ENCODE assay signal across 22 mouse cellular contexts in the genomic region with DNA sequence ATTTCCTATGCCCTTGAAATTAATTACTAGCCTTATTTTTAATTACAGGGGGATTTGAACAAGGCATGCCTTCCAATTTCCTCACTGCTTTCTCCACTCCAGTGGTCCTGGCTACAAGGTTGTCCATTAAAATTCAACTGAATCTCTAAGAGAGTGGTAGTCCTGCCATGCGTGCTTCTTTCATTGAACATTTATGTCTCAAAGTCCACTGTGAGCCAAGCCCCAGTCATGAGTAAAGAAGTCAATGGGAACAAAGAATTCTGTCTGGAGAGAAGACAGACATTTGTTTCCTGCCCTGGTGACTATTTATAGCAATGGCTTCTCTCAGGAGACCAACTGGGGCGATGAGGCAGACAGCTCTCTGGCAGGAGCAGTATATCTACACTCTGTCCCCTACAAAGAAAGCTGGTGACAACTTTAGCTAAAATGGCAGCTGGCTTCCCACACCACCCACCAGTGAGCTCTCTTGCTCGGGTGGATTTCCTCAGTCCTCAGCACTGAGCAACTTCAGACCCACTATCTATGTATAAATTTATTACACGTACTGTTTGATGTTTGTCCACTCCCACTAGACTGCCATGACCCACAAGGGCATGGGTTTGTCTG.
DNase-seq lines count a peak whose midpoint lies in the region; ATAC-seq and TF ChIP-seq lines count a peak whose summit lies in the region.
"Had no signal": no experiment of that assay in that cellular context is flagged by ENCODE, and none has a peak within 500 bp of the region (broad histone marks: within the 10 kb centered on the region; RNA-seq: fewer than 3 reads in every experiment).

No protein-coding gene starts in this region.

- no peaks in the 10 kb centered on the region for H3K4me1 ChIP-seq in kidney, embryonic 14.5 days (ENCODE audit: control insufficient read depth, insufficient read depth, low read length)
- H3K4me1 ChIP-seq in hindbrain, embryonic 11.5 days (replicated peaks; ENCODE audit: control insufficient read depth, insufficient read depth, low read length), result no peaks in the 10 kb centered on the region
- H3K4me1 ChIP-seq: intestine, embryonic 15.5 days had no signal

- 50% methylated on average over 4 of the region's 4 CpGs for WGBS in kidney, embryonic 14.5 days
- WGBS in hindbrain, embryonic 11.5 days, result 72% methylated on average over 4 of the region's 4 CpGs

- H3K4me2 ChIP-seq in kidney, embryonic 14.5 days (replicated peaks; ENCODE audit: low read depth, low read length), result no peak overlapping the region
- no peak overlapping the region for H3K4me2 ChIP-seq in hindbrain, embryonic 11.5 days (replicated peaks; ENCODE audit: low read depth, low read length)
- H3K4me2 ChIP-seq: forebrain, embryonic 13.5 days; intestine, embryonic 15.5 days had no signal

- no peak for TF ChIP-seq CTCF in brain, embryonic 14.5 days (IDR thresholded peaks at IDR 0.05; ENCODE audit: borderline replicate concordance, extremely low read depth, insufficient read depth, insufficient read length)

- H3K9me3 ChIP-seq in kidney, embryonic 14.5 days (ENCODE audit: control insufficient read depth, low read length), result no peaks in the 10 kb centered on the region
- no peaks in the 10 kb centered on the region for H3K9me3 ChIP-seq in hindbrain, embryonic 11.5 days (ENCODE audit: control insufficient read depth, low read length)
- H3K9me3 ChIP-seq: forebrain, embryonic 13.5 days; intestine, embryonic 15.5 days; midbrain, embryonic 10.5 days had no signal

- TF ChIP-seq POLR2A in brain, embryonic 14.5 days (IDR thresholded peaks at IDR 0.05; ENCODE audit: borderline replicate concordance, extremely low read depth, insufficient read depth, insufficient read length, poor library complexity, severe bottlenecking), result no peak

- ATAC-seq in frontal cortex, adult (ENCODE audit: low TSS enrichment), result peak; percentile 87
- no peak for ATAC-seq in kidney, embryonic 14.5 days (ENCODE audit: low FRiP score, low TSS enrichment)
- no peak for ATAC-seq in hindbrain, embryonic 11.5 days (ENCODE audit: low FRiP score)
- ATAC-seq: forebrain, embryonic 13.5 days; hindbrain, embryonic 16.5 days; intestine, embryonic 15.5 days; liver, postnatal 0 days; lung, postnatal 0 days; midbrain, embryonic 16.5 days had no signal

- H3K9ac ChIP-seq in kidney, embryonic 14.5 days (ENCODE audit: low read depth, low read length), result no peak overlapping the region
- H3K9ac ChIP-seq in hindbrain, embryonic 11.5 days (ENCODE audit: low read depth, low read length), result no peak overlapping the region
- H3K9ac ChIP-seq: forebrain, embryonic 13.5 days; intestine, embryonic 15.5 days; liver, postnatal 0 days had no signal

- H3K27ac ChIP-seq in kidney, embryonic 14.5 days (ENCODE audit: low read depth, low read length), result no peak overlapping the region
- no peak overlapping the region for H3K27ac ChIP-seq in hindbrain, embryonic 11.5 days (ENCODE audit: low read depth, low read length)
- H3K27ac ChIP-seq: forebrain, embryonic 13.5 days; intestine, embryonic 15.5 days; macrophage; midbrain, embryonic 10.5 days; stomach, postnatal 0 days had no signal

- no peaks in the 10 kb centered on the region for H3K36me3 ChIP-seq in kidney, embryonic 14.5 days (ENCODE audit: control insufficient read depth, insufficient read depth, low read length)
- no peaks in the 10 kb centered on the region for H3K36me3 ChIP-seq in hindbrain, embryonic 11.5 days (ENCODE audit: control insufficient read depth, insufficient read depth, low read length)
- H3K36me3 ChIP-seq: intestine, embryonic 15.5 days; midbrain, embryonic 10.5 days had no signal

- no peak for DNase-seq in frontal cortex, postnatal 14 days (ENCODE audit: low spot score in 2 of 2)
- peak; percentile 44 to 65 for DNase-seq in kidney, adult 8-10 months
- peak; percentile 6 for DNase-seq in brain, embryonic 14.5 days (ENCODE audit: low read depth)
- DNase-seq in kidney, postnatal 14 days, result peak; percentile 16
- DNase-seq in ovary, postnatal 36 days (ENCODE audit: low spot score), result no peak
- DNase-seq in hindbrain, embryonic 11.5 days (ENCODE audit: low spot score), result no peak
- DNase-seq: adrenal gland, postnatal 10 days; cerebellum, adult 9-10 months; gastrocnemius, postnatal 14 days; liver, postnatal 0 days; thymus, adult 2 months; thymus, postnatal 4 days had no signal

- H3K4me3 ChIP-seq in kidney, embryonic 14.5 days (ENCODE audit: low read length), result no peak overlapping the region
- no peak overlapping the region for H3K4me3 ChIP-seq in hindbrain, embryonic 11.5 days (ENCODE audit: low read depth, low read length)
- H3K4me3 ChIP-seq: forebrain, embryonic 13.5 days; intestine, embryonic 15.5 days; midbrain, embryonic 10.5 days had no signal

- no peaks in the 10 kb centered on the region; the same call in 1 of the 2 replicates for H3K27me3 ChIP-seq in kidney, embryonic 14.5 days (ENCODE audit: control insufficient read depth, insufficient read depth, low read length)
- peaks cover 8% of the 10 kb centered on the region; the same call in 1 of the 2 replicates for H3K27me3 ChIP-seq in hindbrain, embryonic 11.5 days (ENCODE audit: control insufficient read depth, insufficient read depth, low read length)
- H3K27me3 ChIP-seq: intestine, embryonic 15.5 days had no signal

Comparison
In these comparisons a context has a peak if more than half of its experiments do, and no peak if none do; other contexts are left out.
1. DNase-seq: peak in kidney, adult 8-10 months (2 of 2), brain, embryonic 14.5 days (single experiment) and kidney, postnatal 14 days (single experiment); none in frontal cortex, postnatal 14 days (0 of 2), ovary, postnatal 36 days (single experiment) and hindbrain, embryonic 11.5 days (single experiment).